Mouse (Mus musculus): ENCODE results near the gene Ccdc154. TPM values are rescaled to one million over a fixed set of nuclear protein-coding genes. Genes with fewer than 3 reads are reported as not detected.

Gene Ccdc154
- polyA plus RNA-seq, 1 experiment from 2014 or later, result 0.73 TPM

Other genes with a start within 250 kb of the Ccdc154 start
- 25.6 and 28.9 TPM in 2 replicates for gene Mapk8ip3, start 225.5 kb upstream of the Ccdc154 start, polyA plus RNA-seq (2015; fragmentation: Nextera tagmentation; extraction: Ambion mirVana)
- gene Jpt2, start 201.8 kb upstream of the Ccdc154 start, polyA plus RNA-seq (2015; fragmentation: Nextera tagmentation; extraction: Ambion mirVana), result 141 and 148 TPM in 2 replicates
- 5.0 and 5.7 TPM in 2 replicates for gene Cramp1l, start 146.7 kb upstream of the Ccdc154 start, polyA plus RNA-seq (2015; fragmentation: Nextera tagmentation; extraction: Ambion mirVana)
- gene Ift140, start 146.4 kb upstream of the Ccdc154 start, polyA plus RNA-seq (2015; fragmentation: Nextera tagmentation; extraction: Ambion mirVana), result 16.8 and 17.1 TPM in 2 replicates
- 108 and 122 TPM in 2 replicates for gene Tmem204, start 78.9 kb upstream of the Ccdc154 start, polyA plus RNA-seq (2015; fragmentation: Nextera tagmentation; extraction: Ambion mirVana)
- gene Telo2, start 46.5 kb upstream of the Ccdc154 start, polyA plus RNA-seq (2015; fragmentation: Nextera tagmentation; extraction: Ambion mirVana), result 42.4 and 49.6 TPM in 2 replicates
- gene Ptx4, start 41.7 kb upstream of the Ccdc154 start, polyA plus RNA-seq (2015; fragmentation: Nextera tagmentation; extraction: Ambion mirVana), result 0.19 TPM in 1 of 2 replicates, not detected in the other
- 22.1 and 22.5 TPM in 2 replicates for gene Clcn7, start 29.1 kb upstream of the Ccdc154 start, polyA plus RNA-seq (2015; fragmentation: Nextera tagmentation; extraction: Ambion mirVana)
- 11.5 and 13.1 TPM in 2 replicates for gene Gm38655, start 13.0 kb downstream of the Ccdc154 start, polyA plus RNA-seq (2015; fragmentation: Nextera tagmentation; extraction: Ambion mirVana)
- gene BC003965, start 22.1 kb downstream of the Ccdc154 start, polyA plus RNA-seq (2015; fragmentation: Nextera tagmentation; extraction: Ambion mirVana), result 28.9 and 30.9 TPM in 2 replicates
- 10.7 and 10.8 TPM in 2 replicates for gene Unkl, start 25.9 kb downstream of the Ccdc154 start, polyA plus RNA-seq (2015; fragmentation: Nextera tagmentation; extraction: Ambion mirVana)
- gene Gnptg, start 77.7 kb downstream of the Ccdc154 start, polyA plus RNA-seq (2015; fragmentation: Nextera tagmentation; extraction: Ambion mirVana), result 48.3 and 51.2 TPM in 2 replicates
- 43.4 and 43.6 TPM in 2 replicates for gene Tsr3, start 77.7 kb downstream of the Ccdc154 start, polyA plus RNA-seq (2015; fragmentation: Nextera tagmentation; extraction: Ambion mirVana)
- gene Baiap3, start 93.9 kb downstream of the Ccdc154 start, polyA plus RNA-seq (2015; fragmentation: Nextera tagmentation; extraction: Ambion mirVana), result 1.3 and 1.6 TPM in 2 replicates
- 625 and 662 TPM in 2 replicates for gene Ube2i, start 112.2 kb downstream of the Ccdc154 start, polyA plus RNA-seq (2015; fragmentation: Nextera tagmentation; extraction: Ambion mirVana)
- gene Prss34, start 135.9 kb downstream of the Ccdc154 start, polyA plus RNA-seq (2015; fragmentation: Nextera tagmentation; extraction: Ambion mirVana), result 0.80 and 0.82 TPM in 2 replicates
- gene Prss28, start 146.2 kb downstream of the Ccdc154 start, polyA plus RNA-seq (2015; fragmentation: Nextera tagmentation; extraction: Ambion mirVana), result not detected in 2 replicates
- not detected in 2 replicates for gene Prss29, start 156.2 kb downstream of the Ccdc154 start, polyA plus RNA-seq (2015; fragmentation: Nextera tagmentation; extraction: Ambion mirVana)
- gene Tpsab1, start 183.1 kb downstream of the Ccdc154 start, polyA plus RNA-seq (2015; fragmentation: Nextera tagmentation; extraction: Ambion mirVana), result 0.26 and 0.54 TPM in 2 replicates
- 6.1 and 11.1 TPM in 2 replicates for gene Tpsb2, start 203.8 kb downstream of the Ccdc154 start, polyA plus RNA-seq (2015; fragmentation: Nextera tagmentation; extraction: Ambion mirVana)
- gene Tpsg1, start 206.8 kb downstream of the Ccdc154 start, polyA plus RNA-seq (2015; fragmentation: Nextera tagmentation; extraction: Ambion mirVana), result 0.31 and 0.43 TPM in 2 replicates